In genomic region chr6:8736493-8736820, GRCm38 (mm10) we compare ENCODE assay signal across 12 mouse cellular contexts. TPM values are rescaled to one million over a fixed set of nuclear protein-coding genes. Genes with fewer than 3 reads are reported as not detected.
A peak's percentile ranks its signal among the peaks of the same experiment; 100 is the strongest.
DNase-seq lines count a peak whose midpoint lies in the region; ATAC-seq and TF ChIP-seq lines count a peak whose summit lies in the region.
"Had no signal": no experiment of that assay in that cellular context is flagged by ENCODE, and none has a peak within 500 bp of the region (broad histone marks: within the 10 kb centered on the region; RNA-seq: fewer than 3 reads in every experiment).

No protein-coding gene starts in this region.

- no peak overlapping the region for H3K9ac ChIP-seq in intestine, embryonic 15.5 days
- H3K9ac ChIP-seq in intestine, postnatal 0 days (ENCODE audit: low read depth, low read length): no peak overlapping the region
- H3K9ac ChIP-seq in forebrain, embryonic 14.5 days (ENCODE audit: low read length): no peak overlapping the region
- no peak overlapping the region for H3K9ac ChIP-seq in hindbrain, postnatal 0 days (replicated peaks; ENCODE audit: low read length)
- H3K9ac ChIP-seq in neural tube, embryonic 14.5 days (replicated peaks; ENCODE audit: low read depth, low read length): no peak overlapping the region
- H3K9ac ChIP-seq: lung, embryonic 15.5 days had no signal

- H3K27ac ChIP-seq in intestine, embryonic 15.5 days: no peak overlapping the region
- no peak overlapping the region for H3K27ac ChIP-seq in intestine, postnatal 0 days (ENCODE audit: low read depth, low read length)
- H3K27ac ChIP-seq in forebrain, embryonic 14.5 days (ENCODE audit: low read depth, low read length): no peak overlapping the region
- no peak overlapping the region for H3K27ac ChIP-seq in hindbrain, postnatal 0 days
- H3K27ac ChIP-seq in neural tube, embryonic 14.5 days (ENCODE audit: low read depth, low read length): no peak overlapping the region
- H3K27ac ChIP-seq: lung, embryonic 15.5 days had no signal

- peak; percentile 13; the same call in 1 of the 2 replicates for ATAC-seq in intestine, embryonic 15.5 days
- ATAC-seq in intestine, postnatal 0 days: no peak
- ATAC-seq in forebrain, embryonic 14.5 days: peak; percentile 52
- peak; percentile 36; the same call in 1 of the 2 replicates for ATAC-seq in hindbrain, postnatal 0 days
- ATAC-seq in neural tube, embryonic 14.5 days (ENCODE audit: low read depth): peak; percentile 34; the same call in 1 of the 2 replicates

- H3K4me2 ChIP-seq in intestine, embryonic 15.5 days (replicated peaks): no peak overlapping the region
- no peak overlapping the region for H3K4me2 ChIP-seq in intestine, postnatal 0 days (replicated peaks; ENCODE audit: low read depth)
- no peak overlapping the region for H3K4me2 ChIP-seq in forebrain, embryonic 14.5 days (ENCODE audit: low read length)
- H3K4me2 ChIP-seq in hindbrain, postnatal 0 days (ENCODE audit: low read depth, low read length): no peak overlapping the region
- no peak overlapping the region for H3K4me2 ChIP-seq in neural tube, embryonic 14.5 days (ENCODE audit: low read depth, low read length)
- H3K4me2 ChIP-seq: heart, embryonic 11.5 days; liver, embryonic 11.5 days; lung, embryonic 15.5 days had no signal

- H3K4me3 ChIP-seq in intestine, embryonic 15.5 days (replicated peaks): no peak overlapping the region
- no peak overlapping the region for H3K4me3 ChIP-seq in intestine, postnatal 0 days (ENCODE audit: low read depth, low read length)
- H3K4me3 ChIP-seq in forebrain, embryonic 14.5 days (ENCODE audit: low read depth, low read length): no peak overlapping the region
- no peak overlapping the region for H3K4me3 ChIP-seq in hindbrain, postnatal 0 days (ENCODE audit: low read length)
- no peak overlapping the region for H3K4me3 ChIP-seq in neural tube, embryonic 14.5 days (ENCODE audit: low read depth, low read length)
- H3K4me3 ChIP-seq: lung, embryonic 15.5 days; myocyte had no signal

- DNase-seq in forebrain, embryonic 14.5 days (ENCODE audit: low spot score): no peak
- no peak for DNase-seq in hindbrain, postnatal 0 days (ENCODE audit: low spot score)
- DNase-seq in yolk sac, embryonic 10.5 days (ENCODE audit: low spot score): no peak
- DNase-seq in embryo, embryonic 10.5 days (ENCODE audit: low spot score): no peak
- DNase-seq in kidney, postnatal 14 days: no peak

- no peak for TF ChIP-seq CTCF in intestine, postnatal 0 days (IDR thresholded peaks at IDR 0.05; ENCODE audit: low read depth)
- no peak for TF ChIP-seq CTCF in hindbrain, postnatal 0 days (IDR thresholded peaks at IDR 0.05; ENCODE audit: low read depth)

- no peaks in the 10 kb centered on the region for H3K4me1 ChIP-seq in intestine, embryonic 15.5 days (replicated peaks)
- no peaks in the 10 kb centered on the region for H3K4me1 ChIP-seq in intestine, postnatal 0 days (replicated peaks; ENCODE audit: control insufficient read depth, insufficient read depth, low read length)
- H3K4me1 ChIP-seq in forebrain, embryonic 14.5 days (ENCODE audit: control insufficient read depth, insufficient read depth, low read length): no peaks in the 10 kb centered on the region
- H3K4me1 ChIP-seq in hindbrain, postnatal 0 days (ENCODE audit: insufficient read depth, low read length): no peaks in the 10 kb centered on the region; the same call in 1 of the 2 replicates
- H3K4me1 ChIP-seq in neural tube, embryonic 14.5 days (ENCODE audit: control insufficient read depth, insufficient read depth, low read length): no peaks in the 10 kb centered on the region
- H3K4me1 ChIP-seq: lung, embryonic 15.5 days had no signal

- no peaks in the 10 kb centered on the region for H3K9me3 ChIP-seq in intestine, embryonic 15.5 days
- H3K9me3 ChIP-seq in intestine, postnatal 0 days (ENCODE audit: control insufficient read depth): no peaks in the 10 kb centered on the region
- no peaks in the 10 kb centered on the region for H3K9me3 ChIP-seq in forebrain, embryonic 14.5 days (replicated peaks; ENCODE audit: control insufficient read depth, low read length)
- no peaks in the 10 kb centered on the region for H3K9me3 ChIP-seq in hindbrain, postnatal 0 days (ENCODE audit: low read length)
- H3K9me3 ChIP-seq in neural tube, embryonic 14.5 days (ENCODE audit: control insufficient read depth, low read length): no peaks in the 10 kb centered on the region
- H3K9me3 ChIP-seq: lung, embryonic 15.5 days had no signal

- H3K27me3 ChIP-seq in intestine, embryonic 15.5 days (replicated peaks): no peaks in the 10 kb centered on the region
- H3K27me3 ChIP-seq in intestine, postnatal 0 days (replicated peaks; ENCODE audit: control insufficient read depth, insufficient read depth, low read length): no peaks in the 10 kb centered on the region
- H3K27me3 ChIP-seq in forebrain, embryonic 14.5 days (replicated peaks; ENCODE audit: control insufficient read depth, insufficient read depth, low read length): no peaks in the 10 kb centered on the region
- H3K27me3 ChIP-seq in hindbrain, postnatal 0 days (ENCODE audit: insufficient read depth, low read length): no peaks in the 10 kb centered on the region
- H3K27me3 ChIP-seq in neural tube, embryonic 14.5 days (ENCODE audit: control insufficient read depth, insufficient read depth, low read length): no peaks in the 10 kb centered on the region
- H3K27me3 ChIP-seq: lung, embryonic 15.5 days had no signal

- no peaks in the 10 kb centered on the region for H3K36me3 ChIP-seq in intestine, embryonic 15.5 days
- no peaks in the 10 kb centered on the region for H3K36me3 ChIP-seq in intestine, postnatal 0 days (ENCODE audit: control insufficient read depth, insufficient read depth)
- H3K36me3 ChIP-seq in forebrain, embryonic 14.5 days (ENCODE audit: control insufficient read depth, insufficient read depth, low read length): no peaks in the 10 kb centered on the region
- H3K36me3 ChIP-seq in hindbrain, postnatal 0 days (ENCODE audit: insufficient read depth, low read length): 0 out of 2 replicates have a peak, but pooled peaks cover 4% of the 10 kb centered on the region
- H3K36me3 ChIP-seq in neural tube, embryonic 14.5 days (ENCODE audit: control insufficient read depth, insufficient read depth, low read length): no peaks in the 10 kb centered on the region
- H3K36me3 ChIP-seq: lung, embryonic 15.5 days had no signal

RNA-seq across cellular contexts. Expression of gene Ica1, which starts 41.8 kb away (rescaled TPM):
- polyA plus RNA-seq in intestine, embryonic 15.5 days (2015; fragmentation: Nextera tagmentation; extraction: Ambion mirVana): 19.5 and 23.6 TPM in 2 replicates
- 11.0 and 11.3 TPM in 2 replicates for polyA plus RNA-seq in intestine, postnatal 0 days (2015; fragmentation: Nextera tagmentation; extraction: Ambion mirVana)
- polyA plus RNA-seq in forebrain, embryonic 14.5 days (2014; fragmentation: Nextera tagmentation; extraction: Ambion mirVana): 44.0 and 48.4 TPM in 2 replicates
- 38.2 and 50.0 TPM in 2 replicates for total RNA-seq in hindbrain, postnatal 0 days (2014; rRNA removed)
- polyA plus RNA-seq in hindbrain, postnatal 0 days (2015; fragmentation: Nextera tagmentation; extraction: Ambion mirVana): 78.9 and 83.8 TPM in 2 replicates
- polyA plus RNA-seq in neural tube, embryonic 14.5 days (2014; fragmentation: Nextera tagmentation; extraction: Ambion mirVana): 69.2 and 84.8 TPM in 2 replicates
